Mouse (Mus musculus) CH12.LX (cell line): ENCODE data around the gene St6gal2.

Experiments used
- CTCF ChIP-seq, 2 experiments: IDR thresholded peaks in 1 of 2; conservative IDR thresholded peaks in 1 of 2; 2 replicates each; pipeline ENCODE4 v1.5.1; 2011 to 2012; ENCODE audit warnings: low read depth in 2 of 2, low read length in 2 of 2, improper control_type of control experiment in 1 of 2, inconsistent platforms in 1 of 2, mild to moderate bottlenecking in 1 of 2, moderate library complexity in 1 of 2
- ELF1 ChIP-seq: IDR thresholded peaks from 2 replicates; pipeline ENCODE4 v1.6.1; 2014; ENCODE audit warnings: low read depth, mild to moderate bottlenecking, inconsistent platforms, low read length, improper control_type of control experiment
- JUN ChIP-seq: IDR thresholded peaks from 2 replicates; pipeline ENCODE4 v1.6.1; 2011; ENCODE audit warnings: low read depth, mild to moderate bottlenecking, low read length, improper control_type of control experiment, moderate library complexity; ENCODE audit not compliant: insufficient read depth
- KAT2A ChIP-seq: IDR thresholded peaks from 2 replicates; pipeline ENCODE4 v1.6.1; 2012; ENCODE audit warnings: low read length, improper control_type of control experiment, inconsistent platforms; ENCODE audit not compliant: insufficient replicate concordance
- MAX ChIP-seq: IDR thresholded peaks from 2 replicates; pipeline ENCODE4 v1.6.1; 2011; ENCODE audit warnings: low read length, improper control_type of control experiment
- MEF2A ChIP-seq: IDR thresholded peaks from 2 replicates; pipeline ENCODE4 v1.6.1; 2014; ENCODE audit warnings: low read depth, mild to moderate bottlenecking, inconsistent platforms, low read length, improper control_type of control experiment, borderline replicate concordance
- POLR2A ChIP-seq: IDR thresholded peaks from 2 replicates; pipeline ENCODE4 v1.6.1; 2011; ENCODE audit warnings: low read depth, mild to moderate bottlenecking, improper control_type of control experiment, low read length
- POLR2AphosphoS2 ChIP-seq: IDR thresholded peaks from 2 replicates; pipeline ENCODE4 v1.6.1; 2011; ENCODE audit warnings: low read depth, low read length, improper control_type of control experiment
- ZC3H11A ChIP-seq: IDR thresholded peaks from 2 replicates; pipeline ENCODE4 v1.6.1; 2012; ENCODE audit warnings: low read depth, mild to moderate bottlenecking, inconsistent platforms, low read length, improper control_type of control experiment
- ZKSCAN1 ChIP-seq: IDR thresholded peaks from 2 replicates; pipeline ENCODE4 v1.6.1; 2012; ENCODE audit warnings: low read depth, inconsistent platforms, low read length, improper control_type of control experiment, borderline replicate concordance

DNA sequence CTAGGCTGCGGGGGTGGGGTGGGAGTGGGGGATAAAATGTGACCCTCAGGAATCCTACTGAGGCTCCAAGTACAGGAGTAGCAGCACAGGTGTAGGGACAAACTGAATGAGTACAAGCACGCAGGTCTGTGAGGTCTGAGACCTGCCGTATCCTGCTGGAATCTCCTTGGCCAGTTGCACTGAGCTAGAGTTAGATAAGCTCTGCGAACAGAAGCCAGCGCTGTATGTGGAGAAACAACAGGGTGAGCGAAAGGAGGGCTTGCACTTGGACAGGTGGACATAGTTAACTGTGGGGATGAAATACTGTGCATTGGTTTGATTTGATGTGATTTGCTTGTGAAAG, 974 bp downstream of the St6gal2 start:
- TF ChIP-seq ELF1 (no peak), CTCF (conservative IDR thresholded peaks at IDR 0.05 in 1 of 2, IDR thresholded peaks at IDR 0.05 in 1 of 2; ENCODE audit: low read depth in 2 of 2, low read length in 2 of 2) (no peak), POLR2A (no peak), POLR2AphosphoS2 (no peak), ZKSCAN1 (no peak), KAT2A (no peak), ZC3H11A (no peak), MAX (no peak), MEF2A (no peak), JUN (no peak)
